Mouse (Mus musculus) limb, embryonic 11.5 days (tissue): ENCODE measurements around the gene Gm20721. TPM values are rescaled to one million over a fixed set of nuclear protein-coding genes. Genes with fewer than 3 reads are reported as not detected.

Source experiments
- ATAC-seq: fragments of 200-750 bp; cut with Nextera tagmentation; 2 replicates; pipeline ENCODE4 v1.8.0; 2017; ENCODE audit warnings: low read depth; ENCODE audit not compliant: insufficient number of reproducible peaks, low FRiP score, low TSS enrichment
- DNase-seq: peaks from one replicate; pipeline ENCODE4 v3.0.0-alpha.2; 2015; ENCODE audit warnings: low spot score
- H3K27ac ChIP-seq: fragments of 300-500 bp; sonication (generic); replicated peaks from 2 replicates; pipeline ENCODE4 v1.5.1; 2014; ENCODE audit warnings: low read depth, mild to moderate bottlenecking, low read length
- H3K27me3 ChIP-seq: fragments of 300-500 bp; sonication (generic); 2 replicates; pipeline ENCODE4 v1.6.1; 2014; ENCODE audit warnings: mild to moderate bottlenecking, low read length, mixed read lengths; ENCODE audit not compliant: control insufficient read depth, insufficient read depth
- H3K36me3 ChIP-seq: fragments of 300-500 bp; sonication (generic); 2 replicates; pipeline ENCODE4 v1.6.1; 2014; ENCODE audit warnings: mild to moderate bottlenecking, low read length, moderate library complexity, mixed read lengths; ENCODE audit not compliant: control insufficient read depth, insufficient read depth
- H3K4me1 ChIP-seq: fragments of 300-500 bp; sonication (generic); 2 replicates; pipeline ENCODE4 v1.6.1; 2014; ENCODE audit warnings: low read length, mixed read lengths; ENCODE audit not compliant: control insufficient read depth, insufficient read depth
- H3K4me2 ChIP-seq: fragments of 300-500 bp; sonication (generic); 2 replicates; pipeline ENCODE4 v1.6.1; 2014; ENCODE audit warnings: low read depth, mild to moderate bottlenecking, moderate library complexity; ENCODE audit not compliant: severe bottlenecking
- H3K4me3 ChIP-seq: fragments of 300-500 bp; sonication (generic); 2 replicates; pipeline ENCODE4 v1.5.1; 2014; ENCODE audit warnings: low read depth, low read length
- H3K9ac ChIP-seq: fragments of 300-500 bp; sonication (generic); 2 replicates; pipeline ENCODE4 v1.6.1; 2014; ENCODE audit warnings: mild to moderate bottlenecking, low read length
- H3K9me3 ChIP-seq: fragments of 300-500 bp; sonication (generic); 2 replicates; pipeline ENCODE4 v1.6.1; 2016; ENCODE audit warnings: low read length; ENCODE audit not compliant: control insufficient read depth
- WGBS: fragments of 180-500 bp; shearing (Covaris S2); extraction: QIAGEN DNeasy Blood & Tissue Kit; methylation state at CpG from one replicate; pipeline ENCODE4 v1.1.7; 2014; 5-methylcytosine and 5-hydroxymethylcytosine counted together
- polyA plus RNA-seq: library from polyadenylated mRNA; unstranded; fragments of >200 nt; fragmentation: Nextera tagmentation; extraction: Ambion mirVana; gene quantifications from 2 replicates; pipeline ENCODE4 v1.2.1, GENCODE M21; 2014

Gene Gm20721
- polyA plus RNA-seq, 1 experiment from 2014 or later, result 8.6 TPM

DNA sequence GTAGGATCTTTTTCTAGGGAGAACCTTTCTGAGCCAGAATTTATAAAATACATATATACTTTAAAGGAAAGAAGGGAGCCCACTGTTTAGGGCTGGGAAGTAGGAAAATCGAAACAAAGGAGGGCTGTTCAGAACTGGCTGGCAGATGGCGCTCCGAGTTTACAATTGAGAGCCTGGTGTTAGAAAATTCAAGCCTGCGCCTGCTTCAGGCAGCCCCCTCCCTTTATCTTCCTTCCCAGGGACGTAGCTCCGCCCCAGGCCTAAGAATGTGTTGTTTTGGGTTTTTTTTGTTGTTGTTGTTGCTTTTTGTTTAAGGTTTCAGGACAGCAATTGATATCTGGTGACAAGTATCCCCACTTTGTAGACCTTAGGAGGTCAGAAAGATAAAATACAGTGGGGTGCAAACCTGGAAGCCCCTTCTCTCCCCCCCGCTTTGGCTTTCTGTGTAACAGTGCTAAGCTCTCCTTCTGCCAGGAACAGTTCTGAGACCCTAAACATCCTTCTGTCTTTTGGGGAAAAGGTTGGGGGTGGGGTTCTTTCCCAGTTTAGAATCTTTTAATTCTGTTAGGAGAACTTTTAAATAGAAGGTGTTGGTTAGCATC lies 35.5 kb downstream of the Gm20721 start:
- H3K9me3 ChIP-seq, result no peaks in the 10 kb centered on the region
- H3K27me3 ChIP-seq, result no peaks in the 10 kb centered on the region
- H3K4me1 ChIP-seq, result 0 out of 2 replicates have a peak, but pooled peaks cover 7% of the 10 kb centered on the region
- H3K36me3 ChIP-seq, result no peaks in the 10 kb centered on the region
- DNase-seq, result peak; percentile 81
- peak; percentile 80; the same call in 1 of the 2 replicates for ATAC-seq
- no peak overlapping the region for H3K4me3 ChIP-seq
- H3K9ac ChIP-seq, result no peak overlapping the region
- 15% methylated on average over 7 of the region's 7 CpGs for WGBS
- H3K27ac ChIP-seq, result no peak overlapping the region
- no peak overlapping the region for H3K4me2 ChIP-seq

DNA sequence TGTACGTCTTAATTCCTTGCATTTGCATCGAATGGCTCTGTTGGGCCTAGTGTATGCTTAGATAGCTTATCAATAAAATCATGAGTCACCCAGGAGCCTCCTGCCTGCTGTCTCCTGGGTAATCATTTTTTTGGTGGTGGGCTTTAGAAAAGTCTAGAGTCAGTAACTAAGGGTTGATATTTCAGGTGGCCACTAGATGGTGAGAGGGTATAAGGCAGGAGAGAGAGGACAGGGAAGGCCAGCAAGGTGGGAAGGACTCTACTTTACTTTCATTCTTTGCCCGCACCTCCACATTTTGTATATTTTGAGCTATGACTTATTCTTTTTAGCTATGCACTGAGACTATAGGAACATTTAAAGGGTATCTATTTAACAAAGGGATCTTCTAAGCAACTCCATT lies 38.6 kb downstream of the Gm20721 start:
- no peak for DNase-seq
- Histone ChIP-seq H3K9me3 (no peaks in the 10 kb centered on the region), H3K36me3 (no peaks in the 10 kb centered on the region), H3K27ac (no peak overlapping the region), H3K4me1 (0 out of 2 replicates have a peak, but pooled peaks cover 7% of the 10 kb centered on the region), H3K27me3 (no peaks in the 10 kb centered on the region), H3K9ac (no peak overlapping the region), H3K4me2 (no peak overlapping the region), H3K4me3 (no peak overlapping the region)
- 82% methylated on average over 3 of the region's 3 CpGs for WGBS
- no peak for ATAC-seq

DNA sequence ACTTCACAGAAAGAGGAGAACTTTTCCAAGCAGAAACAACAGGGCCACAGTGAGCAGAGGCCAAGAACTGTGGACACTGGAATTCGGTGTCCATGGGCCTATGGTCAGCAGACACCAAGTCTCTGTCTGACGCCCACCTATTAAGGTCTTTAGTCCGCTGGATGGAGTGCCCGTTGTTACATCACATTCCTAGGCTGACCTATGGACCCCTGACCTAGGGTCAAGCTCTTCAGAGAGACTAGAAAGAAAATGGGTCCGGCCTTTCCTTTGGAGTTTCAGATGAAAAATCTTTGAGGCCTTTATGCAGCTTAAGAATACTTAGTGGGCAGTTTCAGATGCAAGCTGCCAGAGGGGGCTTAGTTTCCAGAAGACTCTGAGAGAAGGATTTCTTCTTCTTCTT lies 40.9 kb downstream of the Gm20721 start:
- H3K27me3 ChIP-seq, result no peaks in the 10 kb centered on the region
- H3K4me1 ChIP-seq, result no peaks in the 10 kb centered on the region
- ATAC-seq, result no peak
- H3K27ac ChIP-seq, result no peak overlapping the region
- no peaks in the 10 kb centered on the region for H3K9me3 ChIP-seq
- 3% methylated on average over 5 of the region's 5 CpGs for WGBS
- H3K36me3 ChIP-seq, result no peaks in the 10 kb centered on the region
- H3K4me3 ChIP-seq, result no peak overlapping the region
- DNase-seq, result no peak
- no peak overlapping the region for H3K4me2 ChIP-seq
- H3K9ac ChIP-seq, result no peak overlapping the region

DNA sequence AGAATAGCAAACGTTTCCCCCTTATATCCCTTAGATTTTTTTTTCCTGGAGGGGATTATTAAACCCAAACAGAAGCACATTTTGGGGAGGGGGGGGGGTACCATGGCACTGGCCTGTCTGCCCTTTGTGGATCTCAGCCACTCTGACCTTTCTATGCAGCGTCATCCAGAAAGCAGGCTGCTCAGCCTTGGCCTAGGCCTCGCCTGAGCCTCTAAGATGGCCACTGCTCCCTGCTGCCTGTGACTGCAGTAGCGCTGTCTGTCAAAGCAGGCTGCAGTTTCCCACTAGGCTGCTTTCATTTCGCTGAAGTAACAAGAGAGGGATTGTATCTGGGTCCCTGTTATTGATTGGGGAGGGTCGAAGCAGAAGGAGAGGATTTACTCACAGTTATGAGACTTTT lies 44.0 kb downstream of the Gm20721 start:
- H3K27ac ChIP-seq, result no peak overlapping the region
- WGBS, result 51% methylated on average over 6 of the region's 6 CpGs
- H3K4me1 ChIP-seq, result peaks cover 9% of the 10 kb centered on the region; the same call in 1 of the 2 replicates

DNA sequence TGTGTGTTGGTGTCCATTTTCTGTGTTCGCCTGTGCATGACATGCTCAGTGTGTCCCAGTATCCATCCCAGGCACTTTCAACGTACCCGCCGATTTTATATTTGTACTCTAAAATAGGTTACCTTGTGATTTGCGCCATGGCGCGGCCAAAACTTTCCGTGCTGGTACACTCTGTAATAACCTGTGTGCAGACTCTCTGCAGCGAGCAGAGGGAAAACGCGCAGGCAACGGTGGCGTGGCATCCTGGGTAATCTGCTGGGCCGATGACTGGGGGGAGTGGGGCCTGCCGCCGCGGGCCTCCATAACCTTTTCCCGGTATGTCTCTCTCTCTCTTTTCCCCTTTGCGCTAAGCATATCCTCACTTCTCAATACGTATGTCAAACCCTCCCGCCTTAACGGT lies 45.8 kb downstream of the Gm20721 start:
- 50% methylated on average over 22 of the region's 22 CpGs for WGBS
- peaks cover 22% of the 10 kb centered on the region for H3K27me3 ChIP-seq
- H3K9me3 ChIP-seq, result peaks cover 31% of the 10 kb centered on the region
- H3K36me3 ChIP-seq, result no peaks in the 10 kb centered on the region
- H3K4me3 ChIP-seq, result peak overlapping the region; percentile 25
- ATAC-seq (no peak), DNase-seq (no peak)
- H3K27ac ChIP-seq, result no peak overlapping the region
- peaks cover 9% of the 10 kb centered on the region; the same call in 1 of the 2 replicates for H3K4me1 ChIP-seq
- no peak overlapping the region for H3K9ac ChIP-seq
- H3K4me2 ChIP-seq, result peak overlapping the region; percentile 57

More for the DNA sequence above, 44.0 kb downstream of the Gm20721 start:
- no peak overlapping the region for H3K4me2 ChIP-seq
- H3K9ac ChIP-seq, result no peak overlapping the region
- no peak for ATAC-seq
- DNase-seq, result no peak
- H3K27me3 ChIP-seq, result peaks cover 20% of the 10 kb centered on the region
- no peak overlapping the region for H3K4me3 ChIP-seq
- peaks cover 21% of the 10 kb centered on the region for H3K9me3 ChIP-seq
- no peaks in the 10 kb centered on the region for H3K36me3 ChIP-seq

DNA sequence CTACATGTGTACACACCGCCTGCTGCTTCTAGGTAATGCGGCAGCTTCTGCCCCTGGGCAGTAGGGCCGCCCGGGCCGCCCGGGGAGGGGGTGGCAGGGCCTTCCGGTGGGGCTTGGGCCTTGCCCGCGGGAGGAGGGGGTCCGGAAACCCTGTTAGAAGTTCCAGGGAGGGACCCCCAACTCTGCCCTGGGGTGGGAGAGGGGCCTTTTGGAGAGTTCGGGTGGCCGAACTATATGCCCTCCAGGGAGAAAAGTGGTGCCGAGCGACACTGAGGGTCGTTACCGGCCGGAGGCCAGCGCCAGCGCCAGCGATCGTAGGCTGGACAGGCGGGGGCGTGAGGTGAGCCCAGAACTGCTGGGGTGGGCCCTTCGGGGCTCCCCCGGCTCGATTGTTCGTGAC lies 46.3 kb downstream of the Gm20721 start:
- WGBS, result 39% methylated on average over 27 of the region's 27 CpGs
- H3K4me1 ChIP-seq, result peaks cover 9% of the 10 kb centered on the region; the same call in 1 of the 2 replicates
- peaks cover 22% of the 10 kb centered on the region for H3K27me3 ChIP-seq
- DNase-seq (no peak), ATAC-seq (no peak)
- H3K9me3 ChIP-seq, result peaks cover 31% of the 10 kb centered on the region
- no peak overlapping the region for H3K27ac ChIP-seq
- H3K4me3 ChIP-seq, result peak overlapping the region; percentile 25
- no peaks in the 10 kb centered on the region for H3K36me3 ChIP-seq
- peak overlapping the region; percentile 57 for H3K4me2 ChIP-seq
- H3K9ac ChIP-seq, result no peak overlapping the region

DNA sequence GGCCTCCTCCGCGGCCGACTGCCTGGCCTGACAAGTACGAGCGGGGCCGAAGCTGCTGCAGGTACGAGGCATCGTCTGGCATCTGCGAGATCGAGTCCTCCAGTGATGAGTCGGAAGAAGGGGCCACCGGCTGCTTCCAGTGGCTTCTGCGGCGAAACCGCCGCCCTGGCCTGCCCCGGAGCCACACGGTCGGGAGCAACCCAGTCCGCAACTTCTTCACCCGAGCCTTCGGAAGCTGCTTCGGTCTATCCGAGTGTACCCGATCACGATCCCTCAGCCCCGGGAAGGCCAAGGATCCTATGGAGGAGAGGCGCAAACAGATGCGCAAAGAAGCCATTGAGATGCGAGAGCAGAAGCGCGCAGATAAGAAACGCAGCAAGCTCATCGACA lies 46.7 kb downstream of the Gm20721 start:
- no peak for ATAC-seq
- peaks cover 22% of the 10 kb centered on the region for H3K27me3 ChIP-seq
- no peaks in the 10 kb centered on the region for H3K36me3 ChIP-seq
- WGBS, result 58% methylated on average over 34 of the region's 34 CpGs
- peaks cover 9% of the 10 kb centered on the region; the same call in 1 of the 2 replicates for H3K4me1 ChIP-seq
- peak overlapping the region; percentile 57 for H3K4me2 ChIP-seq
- H3K9me3 ChIP-seq, result peaks cover 31% of the 10 kb centered on the region
- no peak overlapping the region for H3K9ac ChIP-seq
- peak overlapping the region; percentile 25 for H3K4me3 ChIP-seq
- H3K27ac ChIP-seq, result no peak overlapping the region
- DNase-seq, result peak; percentile 38

DNA sequence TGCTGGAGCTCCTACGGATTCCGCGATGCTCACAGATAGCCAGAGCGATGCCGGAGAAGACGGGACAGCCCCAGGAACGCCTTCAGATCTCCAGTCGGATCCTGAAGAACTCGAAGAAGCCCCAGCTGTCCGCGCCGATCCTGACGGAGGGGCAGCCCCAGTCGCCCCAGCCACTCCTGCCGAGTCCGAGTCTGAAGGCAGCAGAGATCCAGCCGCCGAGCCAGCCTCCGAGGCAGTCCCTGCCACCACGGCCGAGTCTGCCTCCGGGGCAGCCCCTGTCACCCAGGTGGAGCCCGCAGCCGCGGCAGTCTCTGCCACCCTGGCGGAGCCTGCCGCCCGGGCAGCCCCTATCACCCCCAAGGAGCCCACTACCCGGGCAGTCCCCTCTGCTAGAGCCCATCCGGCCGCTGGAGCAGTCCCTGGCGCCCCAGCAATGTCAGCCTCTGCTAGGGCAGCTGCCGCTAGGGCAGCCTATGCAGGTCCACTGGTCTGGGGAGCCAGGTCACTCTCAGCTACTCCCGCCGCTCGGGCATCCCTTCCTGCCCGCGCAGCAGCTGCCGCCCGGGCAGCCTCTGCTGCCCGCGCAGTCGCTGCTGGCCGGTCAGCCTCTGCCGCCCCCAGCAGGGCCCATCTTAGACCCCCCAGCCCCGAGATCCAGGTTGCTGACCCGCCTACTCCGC lies 47.3 kb downstream of the Gm20721 start:
- no peak for ATAC-seq
- H3K27me3 ChIP-seq, result peaks cover 22% of the 10 kb centered on the region
- H3K4me3 ChIP-seq, result peak overlapping the region; percentile 25
- WGBS, result 58% methylated on average over 48 of the region's 48 CpGs
- H3K4me2 ChIP-seq, result peak overlapping the region; percentile 57
- peaks cover 31% of the 10 kb centered on the region for H3K9me3 ChIP-seq
- DNase-seq, result peak; percentile 38
- H3K36me3 ChIP-seq, result no peaks in the 10 kb centered on the region
- no peak overlapping the region for H3K27ac ChIP-seq
- peaks cover 9% of the 10 kb centered on the region; the same call in 1 of the 2 replicates for H3K4me1 ChIP-seq
- H3K9ac ChIP-seq, result no peak overlapping the region
